Mouse (Mus musculus): ENCODE data around the gene Rere.

GRCm38 (mm10) chr4:150258388-150258787, 23.1 kb upstream of the Rere start:
- no peak for TF ChIP-seq CTCF (conservative IDR thresholded peaks at IDR 0.05 in 1 of 2, IDR thresholded peaks at IDR 0.05 in 1 of 2; ENCODE audit: low read depth in 2 of 2, low read length in 2 of 2)
- TF ChIP-seq JUN (IDR thresholded peaks at IDR 0.05; ENCODE audit: insufficient read depth, low read depth, low read length) = no peak
- TF ChIP-seq POLR2A (IDR thresholded peaks at IDR 0.05; ENCODE audit: low read depth, low read length) = no peak
- no peak for TF ChIP-seq MAX (IDR thresholded peaks at IDR 0.05; ENCODE audit: low read length)
- TF ChIP-seq NELFE (IDR thresholded peaks at IDR 0.05; ENCODE audit: low read depth, low read length) = no peak
- no peak for TF ChIP-seq MAFK (IDR thresholded peaks at IDR 0.05; ENCODE audit: insufficient replicate concordance, low read length)
- TF ChIP-seq HCFC1 (IDR thresholded peaks at IDR 0.05; ENCODE audit: low read depth, low read length) = no peak

Measured in CH12.LX (cell line).